Mouse (Mus musculus): ENCODE data around the gene Acsbg2.

DNA sequence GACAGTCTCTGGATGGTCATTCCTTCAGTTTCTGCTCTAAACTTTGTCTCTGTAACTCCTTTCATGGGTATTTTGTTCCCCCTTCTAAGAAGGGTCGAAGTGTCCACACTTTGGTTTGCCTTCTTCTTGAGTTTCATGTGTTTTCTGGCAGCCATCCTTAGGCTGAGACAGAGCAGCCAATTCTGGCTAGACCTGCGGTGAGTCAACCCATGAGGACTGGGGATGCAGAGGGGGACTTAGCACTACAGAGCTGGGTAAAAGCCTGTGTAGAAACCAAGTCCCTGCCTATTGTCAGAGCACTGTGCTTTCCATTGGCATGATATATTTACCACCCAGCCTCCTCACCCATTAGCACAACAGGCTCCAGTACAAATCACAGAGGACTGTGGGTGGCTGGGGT, 42.9 kb upstream of the Acsbg2 start:
- no peak for TF ChIP-seq CTCF (IDR thresholded peaks at IDR 0.05; ENCODE audit: low read depth)
- TF ChIP-seq EP300 (IDR thresholded peaks at IDR 0.05; ENCODE audit: low read depth), result no peak

All from heart, postnatal 0 days (tissue).